Mouse (Mus musculus): ENCODE measurements at regions not wholly inside any gene's neighbourhood (a gene's known extent, or its start where the extent isn't known, plus 50 kb on each side); places are given as distances from the start of the nearest gene placed in this dataset.

DNA sequence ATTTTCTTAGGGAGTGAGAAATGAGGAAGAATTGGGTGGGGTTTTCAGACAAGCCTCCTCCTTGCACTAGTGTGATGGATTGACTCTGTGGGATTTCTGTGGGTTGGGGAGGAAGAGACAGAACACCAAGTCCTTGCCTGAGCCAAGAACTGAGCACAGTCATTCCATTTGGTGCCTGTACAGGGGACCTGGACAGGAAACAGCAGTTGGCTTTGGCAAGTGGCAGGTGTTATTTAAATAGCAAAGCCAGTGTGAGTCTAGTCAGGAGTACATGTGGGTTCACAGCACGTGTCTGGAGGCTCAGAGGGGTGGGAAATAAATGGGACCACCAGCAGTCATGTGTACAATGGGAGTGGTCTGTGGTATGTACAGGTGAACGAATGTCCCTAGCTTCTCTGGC, 341.0 kb upstream of the Auts2 start:
- no peak for DNase-seq

DNA sequence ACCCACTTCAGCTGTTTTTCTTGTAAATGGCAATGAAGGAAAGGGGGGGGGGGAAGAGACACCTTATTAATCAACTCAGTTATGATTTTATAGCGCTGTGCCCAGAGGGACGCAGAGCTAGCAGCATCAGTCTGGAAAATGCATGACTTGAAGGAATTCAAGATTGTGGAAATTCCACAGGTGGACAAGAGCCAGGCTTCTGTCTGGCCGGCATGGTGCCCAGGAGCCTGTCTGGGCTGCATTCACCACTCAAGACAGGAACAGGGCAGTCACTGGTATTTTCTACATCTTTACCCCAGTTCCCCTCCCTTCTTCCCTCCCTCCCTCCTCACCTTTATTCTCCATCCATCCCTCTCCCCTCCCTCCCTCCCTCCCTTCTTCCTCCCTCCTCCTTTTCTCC, 339.1 kb upstream of the Auts2 start:
- DNase-seq, result no peak

DNA sequence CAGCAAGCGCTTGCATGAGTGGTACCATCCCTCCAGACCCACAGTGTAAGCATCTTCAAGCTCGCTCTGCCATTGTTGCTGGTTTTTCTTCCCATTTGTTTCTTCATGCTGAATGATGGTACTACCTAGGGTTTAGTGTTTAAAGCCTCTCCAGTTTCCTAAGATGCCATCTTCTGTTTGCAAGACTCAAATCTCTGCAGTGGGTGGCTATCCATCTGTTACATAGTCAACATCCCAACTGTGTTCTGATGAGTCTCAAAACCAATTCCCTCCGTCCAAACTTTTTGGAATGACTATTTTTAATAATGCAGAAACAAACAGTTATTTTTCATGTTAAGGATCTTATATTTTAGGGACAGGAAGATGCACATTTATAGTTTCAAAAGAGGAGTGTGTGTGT, 338.0 kb upstream of the Auts2 start:
- DNase-seq, result no peak

DNA sequence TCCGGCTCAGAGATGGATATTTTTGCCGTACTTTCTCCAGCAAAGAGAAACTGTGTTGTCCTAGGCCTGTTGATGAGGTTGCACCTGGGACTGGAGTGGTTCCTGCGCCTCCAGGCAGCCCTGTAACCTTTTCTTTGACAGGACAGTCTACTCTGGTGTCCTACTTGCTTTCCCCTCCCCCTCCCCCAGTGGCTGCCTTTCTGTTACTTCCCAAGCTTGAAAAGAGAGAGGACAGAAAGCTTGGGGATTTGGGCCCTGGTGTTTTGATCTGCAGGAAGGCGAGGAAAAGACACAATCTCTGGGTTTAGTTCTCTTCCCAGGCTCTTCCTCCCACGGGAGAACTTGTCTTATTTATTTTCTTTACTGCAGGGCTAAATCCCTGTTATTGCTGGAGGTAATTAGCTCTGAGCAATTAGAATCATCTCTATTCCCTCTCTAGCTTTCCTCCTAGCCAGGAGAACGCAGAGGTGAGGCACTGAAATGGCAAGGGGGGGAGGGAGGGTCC, 333.2 kb upstream of the Auts2 start:
- no peak for DNase-seq

DNA sequence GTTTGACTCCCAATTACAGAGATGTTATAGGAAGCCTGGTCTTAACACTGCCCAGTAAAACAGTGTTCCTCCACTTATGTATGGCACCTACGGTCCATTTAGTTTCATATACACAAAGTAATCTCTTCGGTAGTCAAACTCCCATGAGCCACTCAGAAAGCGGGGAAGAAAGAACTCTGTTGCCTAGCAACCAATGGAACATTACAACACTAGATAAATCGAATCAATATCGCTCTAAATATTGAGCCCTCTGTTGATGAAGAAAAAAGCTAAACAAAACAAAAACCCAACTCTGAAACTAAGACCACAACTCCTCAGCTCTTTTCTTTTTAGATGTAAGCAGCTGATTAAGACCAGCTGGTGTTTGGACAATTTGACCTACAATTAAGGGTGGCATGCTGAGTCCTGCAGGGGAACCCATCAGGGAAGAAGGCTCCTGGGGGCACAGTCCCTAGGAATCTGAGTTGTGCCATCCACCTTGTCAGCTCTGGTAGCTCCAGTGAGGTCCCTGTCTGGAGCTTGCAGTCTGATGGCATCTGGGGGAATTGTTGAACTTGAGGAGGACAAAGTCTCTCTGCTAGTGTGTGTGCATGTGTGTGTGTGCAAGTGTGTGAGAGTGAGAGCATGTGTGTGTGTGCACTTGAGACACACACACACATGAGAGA, 315.8 kb upstream of the Auts2 start:
- DNase-seq, result no peak

DNA sequence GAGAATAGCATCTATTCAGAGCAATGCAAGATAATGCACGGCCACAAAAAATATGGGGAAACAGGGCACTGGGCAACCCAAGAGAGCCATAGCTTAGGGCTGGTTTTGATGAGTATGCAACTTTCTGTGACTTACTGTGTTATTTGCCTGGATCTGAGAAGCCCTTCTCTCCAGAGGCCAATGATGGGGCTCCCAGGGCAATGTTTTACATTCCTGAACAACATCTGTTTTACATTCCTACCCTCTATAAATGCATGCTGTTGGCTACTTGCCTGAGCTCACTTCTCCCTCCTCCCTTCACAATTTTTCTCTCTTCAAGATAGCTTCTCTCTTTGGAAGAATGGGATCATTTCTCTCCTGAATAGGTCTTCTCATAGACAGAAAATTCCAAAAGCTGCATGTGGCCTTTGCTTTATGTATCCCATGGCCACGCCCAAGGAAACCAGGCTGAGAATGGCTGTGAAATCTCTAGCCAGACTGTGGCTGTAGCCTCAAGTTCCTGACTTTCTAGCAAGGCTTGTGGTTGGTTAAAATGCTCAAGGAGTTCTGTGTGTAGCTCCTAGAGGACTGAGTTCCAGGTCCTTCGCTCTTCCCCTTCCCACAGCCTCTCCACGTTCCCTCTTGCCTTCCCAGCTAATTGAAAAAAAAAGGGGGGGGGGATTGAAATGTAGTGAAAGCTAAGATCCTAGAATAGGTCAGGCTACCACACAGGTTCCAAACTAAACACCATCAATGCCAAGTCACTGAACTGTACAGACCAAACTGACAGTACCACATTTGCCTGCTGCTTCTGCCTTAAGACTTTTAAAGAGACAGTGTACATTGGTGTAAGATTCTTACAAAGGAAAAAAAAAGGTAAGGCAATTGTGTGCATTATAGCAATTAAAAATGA, 312.7 kb upstream of the Auts2 start:
- no peak for DNase-seq

DNA sequence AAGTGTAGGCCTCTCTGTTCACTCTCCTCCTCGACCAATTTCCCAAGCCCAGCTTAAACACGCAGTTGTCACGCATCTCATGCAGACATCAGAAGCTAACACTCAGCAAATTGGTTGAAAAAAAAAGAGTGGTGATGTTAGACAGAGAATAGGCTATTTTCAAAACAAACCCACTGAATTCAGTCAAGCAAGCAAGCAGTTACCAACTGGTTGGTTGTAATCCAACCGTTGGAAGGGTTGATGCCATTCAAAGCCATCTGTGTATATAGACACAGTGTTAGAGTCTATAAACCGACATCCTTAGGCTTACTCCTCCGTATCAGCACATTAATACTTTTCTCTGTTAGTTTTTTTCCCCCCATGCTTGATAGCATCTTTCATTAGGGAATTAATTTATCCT, 307.6 kb upstream of the Auts2 start:
- DNase-seq, result no peak

DNA sequence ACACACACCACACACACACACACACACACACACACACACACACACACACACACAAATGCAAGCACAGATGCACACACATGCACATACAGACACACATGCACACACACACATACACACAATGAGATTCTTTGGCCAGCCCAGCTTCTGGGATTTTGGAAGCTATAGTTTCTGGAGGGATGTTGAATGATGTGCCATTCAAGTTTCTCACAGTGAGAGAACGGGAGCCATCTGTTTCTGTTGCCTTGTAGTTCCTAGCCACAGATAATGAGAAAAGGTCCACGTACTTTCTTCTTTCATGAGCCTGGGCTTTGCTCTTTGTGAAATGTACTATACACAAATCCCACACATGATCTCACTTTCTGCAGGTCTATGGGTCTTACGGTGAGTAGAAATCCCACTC, 304.9 kb upstream of the Auts2 start:
- DNase-seq, result no peak

DNA sequence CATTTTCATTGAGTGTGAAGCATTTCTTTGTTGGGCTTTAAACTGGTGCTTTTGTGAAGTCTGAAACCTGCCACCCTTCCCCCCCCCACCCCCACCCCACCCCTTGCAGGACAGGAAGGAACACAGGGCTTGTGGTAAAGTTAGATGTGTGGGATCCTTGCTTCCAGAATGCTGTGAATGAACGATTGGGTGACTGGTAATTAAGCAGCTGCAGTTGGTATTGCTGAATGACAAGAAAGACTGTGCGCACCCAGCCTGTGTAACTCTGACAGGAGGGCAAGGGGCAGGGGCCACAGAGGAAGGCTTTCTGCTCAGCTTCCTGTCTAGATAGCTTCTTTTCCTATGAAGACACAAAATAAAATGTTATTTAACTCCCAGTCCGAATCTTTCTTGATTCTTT, 300.1 kb upstream of the Auts2 start:
- no peak for DNase-seq

DNA sequence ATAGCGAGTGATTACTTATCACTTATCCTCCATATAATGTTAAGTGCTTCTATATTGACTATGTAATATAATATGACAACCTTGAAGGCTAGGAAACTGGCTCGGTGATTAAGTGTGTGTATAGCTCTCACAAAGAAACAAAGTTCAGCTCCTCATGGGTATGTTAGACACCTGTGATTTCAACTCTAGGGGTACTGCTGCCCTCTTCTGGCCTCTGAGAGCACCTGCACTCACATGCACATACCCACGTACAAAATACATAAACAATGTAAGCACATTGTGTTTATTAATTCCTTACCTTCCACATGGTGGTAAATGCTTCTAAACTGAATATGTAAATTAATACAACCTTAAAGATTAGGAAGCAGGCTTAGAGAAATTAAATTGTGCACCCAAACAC, 298.6 kb upstream of the Auts2 start:
- DNase-seq, result no peak

DNA sequence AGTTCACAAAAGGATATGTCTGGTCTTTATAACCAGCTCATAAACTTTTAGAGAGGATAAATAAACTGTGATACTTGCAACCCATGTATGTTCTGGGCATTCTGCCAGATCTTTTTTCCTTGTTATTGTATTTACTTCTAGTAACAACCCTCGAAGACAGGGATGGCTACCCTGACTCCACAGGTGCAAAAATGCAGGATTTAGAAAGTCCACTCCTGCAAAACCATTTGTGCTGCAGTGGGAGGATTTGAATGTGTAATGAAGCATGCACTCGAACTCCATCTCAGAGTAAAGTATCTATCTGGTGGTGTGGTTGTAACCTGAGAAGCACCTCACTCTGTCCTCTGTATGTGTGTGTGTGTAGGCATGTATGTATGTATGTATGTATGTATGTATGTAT, 294.3 kb upstream of the Auts2 start:
- no peak for DNase-seq

DNA sequence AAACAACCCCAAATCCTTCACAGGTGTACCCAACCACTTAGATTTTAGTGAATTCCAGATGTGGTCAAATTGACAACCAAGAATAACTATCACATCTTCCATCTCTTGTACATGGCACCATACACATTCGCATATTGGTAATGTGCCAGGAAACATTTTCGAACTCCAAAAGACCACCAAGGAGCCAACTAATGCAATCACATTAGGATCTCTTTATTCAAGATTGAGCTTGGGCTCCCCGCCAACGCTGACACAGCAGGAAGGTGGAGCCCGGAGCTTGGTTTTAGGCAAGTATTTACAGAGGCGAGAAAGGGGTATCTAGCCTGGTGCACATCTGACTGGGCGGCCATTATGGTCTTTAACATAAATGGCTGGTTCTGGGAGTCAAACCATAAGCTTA, 285.8 kb upstream of the Auts2 start:
- no peak for DNase-seq

DNA sequence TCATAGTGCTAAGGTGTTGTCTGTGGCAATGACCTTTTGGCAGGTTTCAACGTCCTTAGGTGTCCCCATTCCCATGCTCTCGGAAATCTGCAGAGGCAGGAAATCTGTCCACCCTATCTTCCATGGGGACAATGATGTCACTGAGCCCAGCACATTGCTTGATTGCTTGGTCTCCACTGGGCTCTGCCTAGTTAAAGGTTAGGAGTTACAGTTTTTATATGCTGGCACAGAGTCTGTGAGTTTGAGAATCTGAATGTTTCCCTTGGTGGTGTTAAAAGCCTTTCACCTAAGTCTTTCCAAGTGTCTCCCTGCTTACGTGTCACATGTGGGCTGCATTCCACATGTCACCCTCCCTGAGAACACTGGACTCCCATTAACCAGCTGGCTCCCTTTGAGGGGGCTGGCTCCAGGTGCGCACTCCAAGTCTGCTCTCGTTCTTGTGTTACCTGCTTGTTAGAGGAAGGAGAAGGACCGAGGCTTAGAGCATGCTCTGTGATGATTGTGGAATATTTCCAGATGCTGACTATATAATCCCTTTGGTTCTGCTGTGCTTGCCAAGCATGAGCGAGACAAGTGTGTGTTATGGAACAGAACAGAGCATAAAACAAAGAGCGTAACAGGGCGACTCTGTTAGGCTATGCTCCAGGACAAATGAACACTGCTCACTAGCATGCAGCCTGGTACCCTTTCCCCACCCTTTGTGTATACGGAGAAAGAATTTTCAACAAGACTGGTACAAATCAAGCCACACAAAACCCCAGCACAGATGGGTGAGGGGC, 284.6 kb upstream of the Auts2 start:
- no peak for DNase-seq

DNA sequence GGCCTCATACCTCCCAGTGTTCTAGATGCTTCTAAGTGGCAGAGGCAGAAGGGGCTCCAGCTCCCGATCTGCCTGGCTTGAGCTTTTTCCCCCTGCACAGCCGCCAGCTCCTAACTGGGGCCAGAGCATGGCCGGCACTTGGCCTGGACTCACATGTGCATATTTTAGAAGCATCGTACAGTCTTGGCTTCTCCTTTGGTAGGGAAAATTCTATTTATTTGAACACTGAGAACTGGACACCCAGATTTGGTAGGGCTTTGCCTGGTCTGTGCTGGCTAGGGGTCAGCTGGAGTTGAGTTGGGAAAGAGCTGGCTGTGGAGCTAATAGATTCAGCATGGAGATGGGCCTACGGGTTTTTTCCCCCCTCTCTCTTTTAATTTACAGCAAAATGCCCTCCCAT, 282.9 kb upstream of the Auts2 start:
- no peak for DNase-seq

DNA sequence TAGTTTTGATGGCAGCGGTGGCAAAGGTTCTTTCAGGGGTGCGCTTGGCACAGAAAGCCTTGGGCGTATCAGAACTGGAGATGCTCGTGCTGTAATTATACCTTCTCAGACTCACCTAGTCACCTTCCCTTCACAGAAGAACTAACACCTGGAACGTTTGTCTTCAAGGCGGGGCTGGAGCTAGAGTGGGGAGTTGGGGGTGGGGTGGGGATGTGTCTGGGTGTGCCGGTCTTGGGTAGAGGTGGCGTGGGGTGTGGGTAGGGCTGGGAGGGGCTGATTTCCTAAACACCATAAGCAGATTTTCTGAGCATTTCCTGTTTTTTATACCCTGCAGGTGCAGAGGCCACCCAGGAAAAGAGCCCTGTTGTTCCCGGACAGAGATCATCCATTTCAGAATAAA, 274.5 kb upstream of the Auts2 start:
- DNase-seq, result no peak

DNA sequence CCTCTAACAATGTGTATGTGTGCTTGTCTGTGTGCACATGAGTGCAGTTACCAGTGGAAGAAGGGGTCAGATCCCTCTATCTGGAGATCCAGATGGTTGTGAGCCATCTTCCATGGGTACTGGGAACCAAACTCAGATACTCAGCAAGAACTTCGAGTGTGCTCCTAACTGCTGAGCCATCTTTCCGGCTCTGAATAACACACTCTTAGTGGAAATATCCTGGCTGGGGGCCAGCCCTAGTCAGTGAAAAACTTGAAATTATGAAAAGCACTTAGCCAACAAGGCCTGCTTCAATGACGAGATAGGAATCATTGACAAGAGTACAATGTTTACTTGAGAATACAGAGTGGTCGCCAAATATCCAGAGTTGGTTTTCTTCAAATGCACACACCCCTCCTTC, 266.0 kb upstream of the Auts2 start:
- no peak for DNase-seq

DNA sequence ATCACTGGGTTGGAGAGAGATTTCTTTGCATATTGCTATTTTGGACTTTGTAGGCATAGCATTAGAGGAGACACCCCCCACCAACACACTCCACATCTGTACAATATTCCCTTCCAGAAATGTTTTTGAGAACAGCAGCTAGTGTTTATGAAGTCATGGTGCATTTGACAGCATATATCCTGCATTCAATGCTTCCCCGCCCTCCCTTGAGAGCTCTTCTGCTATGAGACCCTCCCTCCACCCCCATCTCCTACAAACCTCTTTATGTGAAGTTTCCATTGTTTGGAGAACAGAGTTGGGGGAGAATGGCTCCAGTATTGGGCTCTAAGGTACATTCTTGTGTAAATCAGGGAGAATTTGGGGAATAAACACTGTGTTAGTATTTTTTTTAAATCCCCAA, 252.9 kb upstream of the Auts2 start:
- no peak for DNase-seq

DNA sequence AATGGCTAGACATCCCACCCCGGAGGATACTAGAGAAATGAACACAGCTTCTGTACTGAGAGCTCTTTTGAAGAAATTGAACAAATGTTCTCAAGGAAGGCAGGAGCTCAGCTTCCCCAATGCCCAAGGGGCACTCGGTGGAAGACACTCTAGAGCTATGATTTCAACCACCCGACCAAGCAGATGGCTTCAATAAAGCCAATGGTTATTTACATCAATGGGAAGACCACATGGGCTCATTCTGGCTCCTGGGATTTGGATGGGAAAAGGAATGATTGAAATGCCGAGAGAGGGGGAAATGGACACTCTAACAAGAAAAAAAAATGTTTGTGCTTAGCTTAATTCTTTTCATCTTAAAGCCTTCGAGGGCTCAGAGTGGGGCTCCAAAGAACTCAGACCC, 249.3 kb upstream of the Auts2 start:
- no peak for DNase-seq

DNA sequence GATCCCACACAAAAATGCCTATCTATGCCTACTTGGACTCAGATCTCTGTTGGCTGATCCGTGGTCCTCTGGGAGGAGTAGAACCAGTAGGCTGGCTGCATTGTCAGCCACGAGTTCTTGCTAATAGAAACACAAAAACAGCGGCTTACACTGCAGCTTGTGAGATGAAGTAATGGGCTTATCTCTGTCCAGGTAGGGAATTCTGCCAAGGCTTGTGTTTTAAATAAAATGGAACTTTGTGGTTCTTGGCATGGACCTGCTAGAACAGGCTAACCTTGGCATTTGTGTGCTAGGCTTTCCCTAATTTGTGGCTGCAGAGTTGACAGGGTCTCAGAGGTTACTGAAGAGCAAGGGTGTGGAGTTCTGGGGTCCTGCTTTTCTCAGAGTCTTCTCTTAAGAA, 242.1 kb upstream of the Auts2 start:
- no peak for DNase-seq

DNA sequence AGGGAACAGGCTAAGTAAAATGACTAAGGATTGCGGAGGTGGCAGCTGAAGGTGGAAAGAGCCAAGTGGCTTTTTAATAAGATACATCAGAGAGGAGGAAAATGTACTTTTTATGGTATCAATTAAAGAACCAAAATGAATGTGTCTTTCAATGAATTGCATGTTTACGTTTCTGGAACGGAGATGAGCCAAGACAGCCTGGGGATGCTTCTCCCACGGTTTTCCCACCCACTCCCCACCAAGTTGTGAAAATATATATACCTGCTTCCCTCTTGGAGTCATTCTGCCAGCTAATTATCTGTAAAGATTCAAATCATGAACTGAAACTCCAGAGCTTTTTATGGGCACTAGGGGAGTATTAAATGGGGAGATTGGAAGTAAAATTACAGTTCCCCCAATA, 241.6 kb upstream of the Auts2 start:
- DNase-seq, result no peak

DNA sequence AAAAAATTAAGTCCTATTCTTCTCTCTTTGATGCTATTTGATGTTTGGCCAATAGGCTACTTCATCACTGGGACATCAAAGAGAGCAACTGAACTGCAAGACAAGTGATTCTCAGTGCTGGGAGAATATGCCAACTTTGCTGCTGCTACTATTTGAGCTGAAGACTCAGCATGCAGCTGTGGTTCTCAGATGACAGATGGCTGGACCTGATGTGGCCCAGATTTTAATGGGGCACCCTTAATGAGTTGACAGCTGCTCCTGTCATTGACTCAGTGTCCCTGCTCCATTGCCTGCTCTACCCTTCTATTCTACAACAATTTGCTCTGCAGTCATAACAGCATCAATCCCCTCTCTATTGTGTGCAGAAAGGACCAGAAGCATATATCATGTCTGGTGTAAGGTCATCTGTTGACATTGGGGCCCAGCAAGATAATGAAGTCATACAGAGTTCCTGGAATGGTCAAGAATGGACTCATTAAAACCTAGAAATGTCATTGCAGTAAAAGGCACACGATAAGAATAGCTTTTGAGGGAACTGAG, 231.1 kb upstream of the Auts2 start:
- DNase-seq, result no peak

DNA sequence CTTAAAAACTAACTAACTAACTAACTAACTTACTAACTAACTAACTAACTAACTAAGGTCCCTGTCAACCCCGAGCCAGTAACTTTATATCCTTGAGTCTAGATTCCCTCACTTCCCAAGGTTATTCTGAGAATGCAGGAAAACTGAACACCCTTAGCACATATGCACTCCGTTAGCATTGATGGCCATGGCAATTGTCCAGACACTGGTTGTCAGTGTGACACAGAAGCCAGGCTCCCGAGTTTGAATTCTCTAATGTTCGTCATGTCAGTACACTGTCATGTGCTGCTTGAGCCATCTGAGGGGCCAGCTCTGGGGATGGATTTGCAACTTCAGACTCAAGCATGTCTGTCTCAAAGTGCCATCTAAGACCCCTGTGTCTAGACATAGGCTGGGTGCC, 217.3 kb upstream of the Auts2 start:
- no peak for DNase-seq

DNA sequence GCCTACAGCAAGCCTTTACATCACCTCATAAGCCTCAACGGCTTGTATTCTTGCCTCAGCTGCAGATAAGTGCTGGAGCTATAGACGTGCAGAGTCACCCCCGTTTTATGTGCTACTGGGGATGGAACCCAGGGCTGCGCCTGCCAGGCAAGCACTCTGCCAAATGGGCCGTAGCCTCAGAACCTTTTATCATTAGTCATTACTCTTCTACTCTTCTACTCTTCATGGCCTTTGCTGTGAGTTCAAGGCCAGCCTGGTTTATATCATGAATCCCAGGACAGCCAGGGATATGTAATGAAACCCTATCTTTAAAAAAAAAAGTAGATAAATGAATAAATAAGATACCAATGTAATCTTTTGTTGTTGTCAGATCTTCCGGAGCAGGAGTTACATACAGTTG, 216.6 kb upstream of the Auts2 start:
- DNase-seq, result no peak

DNA sequence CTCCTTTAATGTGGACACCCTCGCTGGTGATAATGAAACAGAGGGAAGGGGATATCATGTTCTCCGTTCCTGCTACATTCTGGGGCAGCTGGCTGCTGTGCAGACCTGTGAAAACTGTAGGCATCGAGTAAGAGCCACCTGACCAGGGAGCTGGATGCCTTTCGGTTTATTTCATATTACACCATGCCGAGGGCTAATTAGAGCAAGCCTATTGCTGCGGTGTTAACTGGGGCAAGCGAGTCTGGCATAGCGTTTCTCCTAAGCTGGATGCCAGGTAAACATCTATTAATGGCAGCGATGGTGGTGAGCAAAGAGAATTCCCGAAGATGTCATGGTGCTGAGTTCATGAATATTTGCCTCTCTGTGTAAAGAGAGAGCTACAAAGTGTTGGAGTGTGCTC, 215.8 kb upstream of the Auts2 start:
- DNase-seq, result no peak

Measured in kidney, adult 18-20 months (tissue).